Mouse (Mus musculus) cerebellum, adult 2 months (tissue): ENCODE results near the gene Klra1.

Source experiments
- CTCF ChIP-seq: fragments of 200-500 bp; IDR thresholded peaks from 2 replicates; pipeline ENCODE4 v1.5.1; 2011; ENCODE audit warnings: low read depth, mild to moderate bottlenecking, control low read depth, low read length, moderate library complexity, borderline replicate concordance; ENCODE audit not compliant: insufficient read depth
- POLR2A ChIP-seq: fragments of 200-500 bp; IDR thresholded peaks from 2 replicates; pipeline ENCODE4 v1.6.1; 2011; ENCODE audit warnings: low read length, control low read depth, borderline replicate concordance; ENCODE audit not compliant: insufficient read depth

DNA sequence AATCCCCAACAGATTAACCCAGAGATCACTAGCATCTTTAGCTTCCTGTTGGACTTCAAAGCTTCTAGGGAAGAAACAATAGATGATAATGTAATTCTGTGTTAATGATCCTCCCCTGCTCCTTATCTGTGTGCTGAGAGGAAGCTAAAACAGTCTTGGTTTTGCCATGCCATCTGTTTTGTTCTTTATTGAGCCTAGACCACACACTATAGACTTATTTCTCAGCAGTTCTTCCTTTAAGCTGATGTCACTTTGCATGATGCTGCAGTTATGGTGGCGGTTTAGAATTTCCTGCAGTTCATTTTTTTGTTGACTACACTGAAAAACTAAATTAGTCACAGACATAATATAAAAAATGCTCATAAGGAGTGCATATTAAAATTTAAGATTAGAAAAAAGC, 18.2 kb upstream of the Klra1 start:
- TF ChIP-seq POLR2A (no peak), CTCF (no peak)
